Mouse (Mus musculus) stomach, embryonic 15.5 days (tissue): ENCODE data around the gene Nfkb1. TPM values are rescaled to one million over a fixed set of nuclear protein-coding genes. Genes with fewer than 3 reads are reported as not detected.
A peak's percentile ranks its signal among the peaks of the same experiment; 100 is the strongest.

Experiments used
- ATAC-seq: fragments of 200-750 bp; cut with Nextera tagmentation; 2 replicates; pipeline ENCODE4 v1.8.0; 2017; ENCODE audit warnings: low read depth, moderate number of reproducible peaks, moderate TSS enrichment; ENCODE audit not compliant: insufficient read depth, low FRiP score
- H3K27ac ChIP-seq: fragments of 300-500 bp; sonication (generic); 2 replicates; pipeline ENCODE4 v1.5.1; 2015; ENCODE audit warnings: mild to moderate bottlenecking, inconsistent platforms
- H3K27me3 ChIP-seq: fragments of 300-500 bp; sonication (generic); replicated peaks from 2 replicates; pipeline ENCODE4 v1.6.1; 2015; ENCODE audit warnings: inconsistent platforms
- H3K36me3 ChIP-seq: fragments of 300-500 bp; sonication (generic); 2 replicates; pipeline ENCODE4 v1.6.1; 2015; ENCODE audit warnings: inconsistent platforms
- H3K4me1 ChIP-seq: fragments of 300-500 bp; sonication (generic); 2 replicates; pipeline ENCODE4 v1.6.1; 2015; ENCODE audit warnings: inconsistent platforms
- H3K4me2 ChIP-seq: fragments of 300-500 bp; sonication (generic); 2 replicates; pipeline ENCODE4 v1.6.1; 2015; ENCODE audit warnings: mild to moderate bottlenecking, inconsistent platforms
- H3K4me3 ChIP-seq: fragments of 300-500 bp; sonication (generic); replicated peaks from 2 replicates; pipeline ENCODE4 v1.5.1; 2015; ENCODE audit warnings: inconsistent platforms
- H3K9ac ChIP-seq: fragments of 300-500 bp; sonication (generic); 2 replicates; pipeline ENCODE4 v1.6.1; 2015; ENCODE audit warnings: inconsistent platforms
- H3K9me3 ChIP-seq: fragments of 300-500 bp; sonication (generic); 2 replicates; pipeline ENCODE4 v1.6.1; 2016; ENCODE audit warnings: inconsistent platforms
- WGBS: fragments of 180-500 bp; shearing (Covaris S2); methylation state at CpG from one replicate; pipeline ENCODE4 v1.1.7; 2015; 5-methylcytosine and 5-hydroxymethylcytosine counted together
- polyA plus RNA-seq: library from polyadenylated mRNA; unstranded; fragments of >200 nt; fragmentation: Nextera tagmentation; extraction: Ambion mirVana; gene quantifications from 2 replicates; pipeline ENCODE4 v1.2.1, GENCODE M21; 2015

The Nfkb1 gene
- polyA plus RNA-seq, 1 experiment from 2014 or later = 24.5 TPM

DNA sequence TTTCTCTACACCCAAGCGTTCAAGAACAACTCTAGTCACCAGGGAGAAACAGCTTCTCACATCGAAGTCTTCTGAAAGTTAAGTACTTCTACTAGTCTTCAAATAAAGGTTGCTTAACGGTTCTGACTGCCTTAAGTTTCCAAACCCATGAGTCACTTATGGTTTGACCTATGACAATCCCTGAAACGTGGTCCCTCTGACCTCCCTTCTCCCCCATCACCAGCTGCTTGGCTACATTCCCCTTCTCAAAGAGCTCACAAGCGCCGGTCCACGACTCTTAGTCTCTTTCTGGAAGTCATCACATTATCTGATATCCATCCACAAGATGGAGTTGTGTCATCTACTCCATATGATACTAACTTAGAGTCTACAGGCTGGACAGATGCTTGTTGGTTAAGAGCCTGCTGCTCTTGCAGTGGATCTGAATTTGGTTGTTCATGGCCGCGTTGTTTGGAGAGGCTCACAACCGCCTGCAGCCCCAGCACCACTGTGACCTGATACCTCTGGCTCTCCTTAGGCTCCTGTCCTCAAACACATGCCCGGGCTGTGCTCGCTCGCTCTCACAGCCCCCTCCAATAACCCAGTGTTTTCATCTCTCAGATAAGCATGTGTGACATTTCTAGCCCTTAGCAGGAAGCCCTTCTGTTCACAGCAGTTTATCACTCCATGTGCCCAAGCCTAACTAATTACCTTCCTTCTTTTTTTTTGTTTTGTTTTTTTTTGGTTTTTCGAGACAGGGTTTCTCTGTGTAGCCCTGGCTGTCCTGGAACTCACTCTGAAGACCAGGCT is 55.5 kb downstream of the Nfkb1 start:
- 70% methylated on average over 14 of the region's 14 CpGs for WGBS

DNA sequence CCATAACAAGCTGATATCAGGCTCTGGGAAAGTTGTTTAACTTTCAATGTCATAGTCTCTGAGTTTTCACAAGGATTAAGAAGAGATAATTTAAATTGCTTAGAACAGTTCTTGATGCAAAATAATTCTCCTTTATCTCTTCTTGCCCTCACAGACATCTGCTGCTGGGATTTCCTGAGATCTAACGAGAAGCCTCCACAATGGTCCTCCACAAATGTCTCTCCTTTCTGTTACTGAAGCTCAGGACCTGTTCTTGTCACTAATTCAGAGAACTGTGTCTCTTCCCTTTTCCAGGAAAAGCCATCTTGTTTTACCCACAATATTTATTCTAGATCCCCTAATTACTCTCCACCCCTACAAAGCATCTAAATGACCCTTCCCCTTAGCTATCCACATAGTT is 56.3 kb downstream of the Nfkb1 start:
- Histone ChIP-seq H3K27ac (no peak overlapping the region), H3K36me3 (0 out of 2 replicates have a peak, but pooled peaks cover 2% of the 10 kb centered on the region), H3K4me3 (no peak overlapping the region), H3K27me3 (no peaks in the 10 kb centered on the region), H3K4me2 (no peak overlapping the region), H3K4me1 (peaks cover 5% of the 10 kb centered on the region; the same call in 1 of the 2 replicates), H3K9me3 (no peaks in the 10 kb centered on the region), H3K9ac (no peak overlapping the region)
- ATAC-seq = no peak
- 86% methylated on average over 1 of the region's 1 CpGs for WGBS

More for the DNA sequence above, 55.5 kb downstream of the Nfkb1 start:
- Histone ChIP-seq H3K4me3 (no peak overlapping the region), H3K36me3 (0 out of 2 replicates have a peak, but pooled peaks cover 5% of the 10 kb centered on the region), H3K9ac (no peak overlapping the region), H3K27ac (no peak overlapping the region), H3K4me1 (peaks cover 5% of the 10 kb centered on the region; the same call in 1 of the 2 replicates), H3K9me3 (no peaks in the 10 kb centered on the region), H3K4me2 (no peak overlapping the region), H3K27me3 (no peaks in the 10 kb centered on the region)
- no peak for ATAC-seq

DNA sequence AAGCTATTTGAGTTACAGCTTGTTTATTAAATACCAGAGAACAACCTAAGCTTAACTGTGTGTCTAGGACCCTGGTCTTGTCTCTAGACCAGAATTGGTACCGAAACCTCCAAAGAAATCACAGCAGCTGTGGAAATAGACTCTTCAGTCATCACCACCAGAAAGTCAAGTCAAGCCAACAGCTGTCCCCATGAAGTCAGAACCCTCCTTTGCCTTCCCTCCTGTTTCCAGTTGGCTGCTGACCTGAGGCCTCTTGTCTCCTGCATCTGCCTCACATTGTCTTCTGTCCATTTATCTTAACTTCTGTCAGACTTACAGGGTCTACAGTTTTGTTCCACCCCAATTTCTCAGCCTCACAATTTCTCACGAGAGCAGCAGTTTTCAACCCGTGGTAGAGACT is 57.1 kb downstream of the Nfkb1 start:
- H3K27ac ChIP-seq = no peak overlapping the region
- no peak overlapping the region for H3K9ac ChIP-seq
- H3K27me3 ChIP-seq = no peaks in the 10 kb centered on the region
- 73% methylated on average over 3 of the region's 3 CpGs for WGBS
- H3K4me1 ChIP-seq = peaks cover 5% of the 10 kb centered on the region; the same call in 1 of the 2 replicates
- H3K9me3 ChIP-seq = no peaks in the 10 kb centered on the region
- H3K4me2 ChIP-seq = no peak overlapping the region
- H3K4me3 ChIP-seq = no peak overlapping the region
- H3K36me3 ChIP-seq = no peaks in the 10 kb centered on the region
- no peak for ATAC-seq

DNA sequence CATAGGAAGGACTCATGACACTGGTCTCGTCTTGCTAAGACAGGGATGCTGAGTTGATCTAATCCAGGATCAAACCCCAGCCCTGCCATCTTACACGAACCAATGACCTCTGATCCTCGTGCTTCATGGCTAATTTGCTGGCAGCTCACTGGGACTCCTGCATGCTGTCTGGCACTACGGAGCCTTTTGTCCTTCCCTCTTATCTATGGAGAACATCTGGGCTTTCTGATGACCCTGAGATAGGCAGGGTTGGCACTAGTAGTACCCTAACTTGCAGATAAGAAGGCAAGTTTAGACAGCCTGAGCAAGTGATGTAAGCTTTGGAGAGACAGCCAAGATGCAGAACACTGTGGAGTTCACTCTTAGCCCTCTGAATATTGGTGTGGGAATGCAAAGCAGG is 59.5 kb downstream of the Nfkb1 start:
- 46% methylated on average over 4 of the region's 4 CpGs for WGBS
- no peaks in the 10 kb centered on the region for H3K27me3 ChIP-seq
- no peaks in the 10 kb centered on the region for H3K9me3 ChIP-seq
- no peak overlapping the region for H3K27ac ChIP-seq
- ATAC-seq = no peak
- no peaks in the 10 kb centered on the region for H3K36me3 ChIP-seq
- no peak overlapping the region for H3K4me3 ChIP-seq
- no peaks in the 10 kb centered on the region for H3K4me1 ChIP-seq
- H3K4me2 ChIP-seq = no peak overlapping the region
- H3K9ac ChIP-seq = no peak overlapping the region

DNA sequence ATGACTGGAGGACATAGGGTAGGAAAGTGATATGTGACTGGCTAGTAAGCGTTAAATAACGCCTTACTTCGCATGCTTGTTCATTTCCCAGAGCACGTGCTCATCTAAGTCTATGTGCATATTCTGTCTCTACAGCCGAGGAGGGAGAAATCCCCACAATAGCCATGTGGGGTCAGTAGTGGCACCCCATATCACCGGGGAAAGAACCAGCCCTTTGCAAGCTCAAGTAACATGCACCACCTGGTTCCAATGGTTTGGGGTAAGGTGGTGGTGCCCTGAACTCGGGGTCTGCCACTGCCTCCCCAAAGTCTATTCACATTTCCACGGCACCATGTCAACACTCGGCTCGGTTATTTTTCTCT is 60.3 kb downstream of the Nfkb1 start:
- Histone ChIP-seq H3K9ac (no peak overlapping the region), H3K36me3 (peaks cover 4% of the 10 kb centered on the region), H3K27me3 (no peaks in the 10 kb centered on the region), H3K9me3 (no peaks in the 10 kb centered on the region), H3K4me1 (no peaks in the 10 kb centered on the region), H3K4me2 (no peak overlapping the region), H3K27ac (no peak overlapping the region), H3K4me3 (no peak overlapping the region)
- 61% methylated on average over 10 of the region's 10 CpGs for WGBS
- ATAC-seq = peak; percentile 61; the same call in 1 of the 2 replicates

DNA sequence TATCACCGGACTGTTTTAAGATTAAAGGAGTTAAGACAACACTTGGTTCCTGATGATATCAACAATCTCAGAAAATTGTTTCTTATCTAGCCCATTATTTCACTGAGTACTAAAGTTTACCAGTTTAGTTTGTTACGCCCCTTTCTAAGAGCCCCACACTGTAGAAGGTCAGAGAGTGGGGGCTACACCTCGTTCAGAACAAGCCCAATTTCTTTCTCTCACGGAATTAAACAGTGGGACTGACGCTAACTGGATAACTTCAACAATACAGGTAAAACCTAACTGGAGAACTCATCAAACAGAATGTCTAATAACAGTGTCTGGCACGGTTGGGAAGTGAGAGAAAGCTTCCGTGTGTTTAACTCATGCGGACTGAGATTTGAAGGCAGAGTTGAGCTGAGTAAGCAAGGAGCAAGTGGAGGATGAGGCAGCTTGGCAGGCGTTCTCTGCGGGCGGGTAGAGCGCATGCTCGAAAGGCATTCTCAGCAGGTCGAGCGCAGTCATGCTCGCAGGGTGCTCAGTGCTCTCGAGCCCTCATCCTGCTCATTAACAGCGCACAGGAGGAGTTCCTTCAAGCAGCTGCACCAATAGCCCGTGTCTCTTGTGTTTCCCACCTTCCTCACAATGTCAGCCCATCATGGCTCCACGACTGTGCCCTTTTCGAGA is 60.8 kb downstream of the Nfkb1 start:
- Histone ChIP-seq H3K9ac (no peak overlapping the region), H3K27me3 (no peaks in the 10 kb centered on the region), H3K4me3 (no peak overlapping the region), H3K4me1 (no peaks in the 10 kb centered on the region), H3K27ac (no peak overlapping the region), H3K4me2 (no peak overlapping the region), H3K9me3 (no peaks in the 10 kb centered on the region), H3K36me3 (peaks cover 4% of the 10 kb centered on the region)
- WGBS = 74% methylated on average over 21 of the region's 21 CpGs
- no peak; the same call in 1 of the 2 replicates for ATAC-seq

DNA sequence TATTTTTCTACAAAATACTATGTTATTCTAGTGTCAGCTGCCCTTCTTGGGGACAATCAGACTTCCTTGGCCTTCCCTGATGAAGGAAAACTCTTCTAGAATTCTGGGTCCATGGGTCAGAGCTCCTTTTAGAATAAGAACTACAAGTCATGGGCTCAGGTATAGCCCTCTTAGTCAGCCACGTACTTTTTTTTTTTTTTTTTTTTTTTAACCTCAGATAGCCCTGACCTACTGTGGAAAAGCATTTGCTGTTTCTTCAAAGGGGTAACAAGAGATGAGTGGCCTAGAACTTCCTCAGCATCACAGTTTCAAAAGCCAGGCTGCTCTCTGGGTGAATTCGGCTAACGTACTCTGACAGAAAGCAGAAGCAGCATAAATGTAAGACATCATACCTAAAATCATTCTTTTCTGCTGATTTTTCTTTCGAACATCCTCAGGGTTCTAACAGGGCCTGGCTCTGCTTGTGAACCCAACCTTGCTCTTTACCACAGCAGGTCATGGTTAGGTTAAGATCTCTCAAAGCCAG is 61.5 kb downstream of the Nfkb1 start:
- H3K27me3 ChIP-seq = no peaks in the 10 kb centered on the region
- no peak overlapping the region for H3K27ac ChIP-seq
- 83% methylated on average over 4 of the region's 4 CpGs for WGBS
- H3K9ac ChIP-seq = no peak overlapping the region
- ATAC-seq = no peak
- no peak overlapping the region for H3K4me3 ChIP-seq
- no peaks in the 10 kb centered on the region for H3K4me1 ChIP-seq
- peaks cover 4% of the 10 kb centered on the region for H3K36me3 ChIP-seq
- no peaks in the 10 kb centered on the region for H3K9me3 ChIP-seq
- H3K4me2 ChIP-seq = no peak overlapping the region

DNA sequence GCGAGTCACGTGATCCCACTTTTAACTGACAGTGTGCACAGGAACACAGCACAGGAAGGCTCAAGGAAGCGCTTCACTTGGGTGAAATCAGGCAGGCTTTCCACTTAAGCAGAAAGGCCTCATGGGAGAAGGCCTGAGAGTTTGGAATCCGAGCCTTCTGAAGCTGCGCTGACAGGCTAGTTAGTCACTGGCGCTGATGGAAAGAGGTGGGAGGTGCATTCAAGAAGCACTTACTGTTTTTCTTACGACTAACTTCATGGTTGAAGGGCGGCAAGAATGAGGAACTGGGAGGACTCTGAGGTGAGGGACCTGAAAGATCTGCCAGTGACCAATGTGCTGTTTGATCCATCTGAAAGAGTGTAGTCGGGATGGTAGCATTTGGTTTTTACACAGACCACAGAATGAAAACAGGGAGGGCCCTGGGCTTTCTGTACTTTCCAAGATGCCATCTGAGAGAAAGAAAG is 62.6 kb downstream of the Nfkb1 start:
- no peaks in the 10 kb centered on the region for H3K4me1 ChIP-seq
- ATAC-seq = no peak
- no peaks in the 10 kb centered on the region for H3K9me3 ChIP-seq
- H3K36me3 ChIP-seq = peaks cover 4% of the 10 kb centered on the region
- no peaks in the 10 kb centered on the region for H3K27me3 ChIP-seq
- no peak overlapping the region for H3K4me2 ChIP-seq
- H3K27ac ChIP-seq = no peak overlapping the region
- WGBS = 80% methylated on average over 9 of the region's 9 CpGs
- H3K4me3 ChIP-seq = no peak overlapping the region
- H3K9ac ChIP-seq = no peak overlapping the region

DNA sequence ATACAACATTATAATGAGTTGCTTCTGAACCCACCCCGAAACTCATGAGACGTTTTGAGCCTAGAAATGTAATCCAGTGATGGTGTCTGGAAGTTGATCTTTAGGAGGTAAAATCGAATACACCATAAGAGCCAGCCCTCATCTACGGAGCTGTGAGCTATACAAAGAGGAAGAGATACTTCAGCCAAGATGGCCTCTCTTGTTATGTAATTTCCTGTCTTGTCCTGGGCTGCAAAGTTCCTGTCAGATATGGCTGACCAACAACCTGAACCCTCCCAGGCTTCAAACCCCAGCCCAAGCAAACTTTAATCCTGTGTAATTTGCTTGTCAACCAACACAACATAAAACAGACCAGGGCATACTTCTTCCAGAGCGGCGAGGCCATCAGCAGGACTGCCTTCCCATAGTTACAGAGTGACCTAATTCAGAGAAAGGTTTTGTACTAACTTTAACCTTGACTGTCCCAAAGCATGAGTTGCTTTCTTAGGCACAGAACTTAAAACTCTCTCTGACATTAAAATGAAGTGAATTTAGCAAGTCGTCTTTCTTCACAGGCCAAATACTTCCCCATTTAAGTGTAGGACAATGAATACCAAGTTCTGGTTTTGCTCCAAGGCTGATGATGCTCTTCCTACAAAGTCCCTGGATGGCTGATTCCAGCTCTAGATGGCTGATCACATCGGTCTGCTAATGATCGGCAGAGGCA is 63.2 kb downstream of the Nfkb1 start:
- H3K27me3 ChIP-seq = no peaks in the 10 kb centered on the region
- no peak overlapping the region for H3K9ac ChIP-seq
- WGBS = 86% methylated on average over 9 of the region's 9 CpGs
- H3K4me3 ChIP-seq = no peak overlapping the region
- H3K9me3 ChIP-seq = no peaks in the 10 kb centered on the region
- H3K27ac ChIP-seq = no peak overlapping the region
- no peak for ATAC-seq
- H3K4me1 ChIP-seq = no peaks in the 10 kb centered on the region
- H3K36me3 ChIP-seq = peaks cover 4% of the 10 kb centered on the region
- H3K4me2 ChIP-seq = no peak overlapping the region

DNA sequence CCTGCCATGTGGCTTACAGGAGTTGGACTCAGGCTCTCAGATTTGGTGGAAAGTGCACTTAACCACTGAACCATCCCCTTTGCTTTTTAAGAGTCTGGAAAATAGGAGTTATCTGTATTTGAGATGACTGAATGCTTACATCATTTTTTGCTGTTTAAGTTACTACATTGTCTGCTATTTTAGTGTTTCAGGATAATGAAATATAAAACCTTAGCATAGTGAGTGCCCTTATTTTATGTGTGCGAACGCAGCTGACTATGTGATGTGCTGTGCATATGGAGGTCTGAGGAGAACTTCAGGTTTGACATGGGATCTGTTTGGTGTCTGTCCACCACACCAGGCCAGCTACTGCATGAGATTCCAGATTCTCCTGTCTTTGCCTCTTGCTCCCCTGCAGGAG is 66.1 kb downstream of the Nfkb1 start:
- H3K4me3 ChIP-seq = no peak overlapping the region
- H3K4me2 ChIP-seq = no peak overlapping the region
- no peak for ATAC-seq
- H3K27ac ChIP-seq = no peak overlapping the region
- H3K9ac ChIP-seq = no peak overlapping the region
- no peaks in the 10 kb centered on the region for H3K27me3 ChIP-seq
- no peaks in the 10 kb centered on the region for H3K9me3 ChIP-seq
- WGBS = 96% methylated on average over 2 of the region's 2 CpGs
- no peaks in the 10 kb centered on the region for H3K4me1 ChIP-seq
- H3K36me3 ChIP-seq = peaks cover 4% of the 10 kb centered on the region

DNA sequence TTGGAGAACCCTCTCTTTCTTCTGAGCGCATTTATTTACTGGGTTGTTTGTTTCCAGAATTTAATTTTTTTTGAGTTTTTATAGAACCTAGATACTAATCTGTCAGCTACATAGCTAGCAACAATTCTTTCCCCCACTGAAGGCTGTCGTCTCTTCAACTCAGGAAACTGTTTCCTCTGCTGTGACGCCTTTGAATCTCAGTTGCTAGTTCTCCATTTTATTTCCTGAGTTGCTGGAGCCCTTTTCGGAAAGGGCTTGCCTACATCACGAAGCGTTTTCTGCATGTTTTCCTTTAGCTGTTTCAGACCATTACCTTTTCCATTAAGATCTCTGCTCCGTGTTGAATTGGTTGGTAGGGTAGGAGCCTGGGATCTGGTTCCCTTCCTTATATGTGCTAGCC is 74.6 kb downstream of the Nfkb1 start:
- no peaks in the 10 kb centered on the region for H3K9me3 ChIP-seq
- H3K27ac ChIP-seq = no peak overlapping the region
- no peaks in the 10 kb centered on the region for H3K4me1 ChIP-seq
- no peak overlapping the region for H3K4me2 ChIP-seq
- ATAC-seq = no peak
- H3K36me3 ChIP-seq = peaks cover 17% of the 10 kb centered on the region
- no peak overlapping the region for H3K9ac ChIP-seq
- no peaks in the 10 kb centered on the region for H3K27me3 ChIP-seq
- no peak overlapping the region for H3K4me3 ChIP-seq
- WGBS = 88% methylated on average over 7 of the region's 7 CpGs

DNA sequence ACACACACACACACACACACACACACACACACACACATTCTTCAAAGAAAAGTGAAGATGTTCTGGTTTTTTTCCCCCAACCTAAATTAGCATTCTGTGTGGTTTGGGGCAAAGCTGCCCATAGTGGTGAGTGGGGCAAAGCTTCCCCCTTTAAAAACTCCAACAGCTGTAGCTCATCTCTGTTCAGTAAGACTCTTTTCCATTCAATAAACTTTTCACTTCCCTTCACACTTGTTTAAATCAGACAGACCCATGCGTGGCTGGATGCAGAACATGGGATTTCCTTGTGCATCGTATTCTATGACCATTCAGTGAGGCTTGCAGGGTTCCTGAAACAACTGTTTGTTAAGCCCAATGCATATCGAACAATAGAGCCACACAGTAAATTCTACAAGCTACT is 77.0 kb downstream of the Nfkb1 start:
- ATAC-seq = no peak
- H3K36me3 ChIP-seq = peaks cover 26% of the 10 kb centered on the region
- no peak overlapping the region for H3K4me2 ChIP-seq
- no peaks in the 10 kb centered on the region for H3K4me1 ChIP-seq
- no peaks in the 10 kb centered on the region for H3K27me3 ChIP-seq
- H3K27ac ChIP-seq = no peak overlapping the region
- H3K4me3 ChIP-seq = no peak overlapping the region
- no peaks in the 10 kb centered on the region for H3K9me3 ChIP-seq
- 62% methylated on average over 3 of the region's 3 CpGs for WGBS
- no peak overlapping the region for H3K9ac ChIP-seq
